Mouse (Mus musculus): ENCODE data around the gene Pex7.

Gene Pex7

GRCm38 (mm10) chr10:19876669-19877068 lies 30.8 kb downstream of the Pex7 start:
- no peak for DNase-seq

DNA sequence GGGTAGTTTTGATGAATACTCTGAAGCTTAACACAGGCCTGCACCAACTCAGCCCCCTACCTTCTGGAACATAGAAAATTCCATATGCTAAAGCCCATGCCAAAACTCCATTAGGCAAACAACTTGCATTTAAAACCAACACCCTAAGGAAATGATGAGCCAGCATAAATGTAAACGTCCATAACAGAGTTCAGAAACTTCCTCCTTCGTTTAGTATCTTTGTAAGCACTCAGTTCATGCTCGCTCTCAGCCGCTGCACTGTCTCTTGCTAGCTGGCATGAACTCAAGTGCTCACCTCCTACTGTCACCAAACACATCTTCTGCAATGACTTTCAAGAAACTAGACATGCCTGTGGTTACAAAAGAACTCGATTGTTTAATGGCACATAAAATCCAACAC lies 32.1 kb downstream of the Pex7 start:
- DNase-seq: no peak

GRCm38 (mm10) chr10:19855597-19856306 lies 51.7 kb downstream of the Pex7 start:
- no peak for DNase-seq

GRCm38 (mm10) chr10:19853609-19854008 lies 53.9 kb downstream of the Pex7 start:
- DNase-seq: no peak

DNA sequence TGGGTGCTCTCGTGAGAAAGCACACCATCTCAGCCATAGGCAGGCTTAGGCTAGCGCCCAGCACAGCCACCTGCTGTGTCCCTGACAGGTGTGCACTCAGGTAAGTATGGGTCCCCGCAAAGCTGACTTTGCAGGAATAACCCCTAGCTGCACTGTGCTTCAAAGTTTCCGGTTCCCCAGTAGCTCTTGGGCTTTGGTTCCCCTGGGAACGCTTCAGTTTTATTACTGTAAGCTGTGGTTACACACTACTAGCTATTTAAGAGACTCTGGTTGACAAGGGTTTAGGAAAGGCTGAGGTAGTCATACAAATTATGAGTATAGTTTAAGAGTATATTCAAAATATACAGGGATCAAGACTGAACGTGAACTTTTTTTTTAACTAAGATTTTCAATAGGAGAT lies 54.7 kb downstream of the Pex7 start:
- no peak for DNase-seq

DNA sequence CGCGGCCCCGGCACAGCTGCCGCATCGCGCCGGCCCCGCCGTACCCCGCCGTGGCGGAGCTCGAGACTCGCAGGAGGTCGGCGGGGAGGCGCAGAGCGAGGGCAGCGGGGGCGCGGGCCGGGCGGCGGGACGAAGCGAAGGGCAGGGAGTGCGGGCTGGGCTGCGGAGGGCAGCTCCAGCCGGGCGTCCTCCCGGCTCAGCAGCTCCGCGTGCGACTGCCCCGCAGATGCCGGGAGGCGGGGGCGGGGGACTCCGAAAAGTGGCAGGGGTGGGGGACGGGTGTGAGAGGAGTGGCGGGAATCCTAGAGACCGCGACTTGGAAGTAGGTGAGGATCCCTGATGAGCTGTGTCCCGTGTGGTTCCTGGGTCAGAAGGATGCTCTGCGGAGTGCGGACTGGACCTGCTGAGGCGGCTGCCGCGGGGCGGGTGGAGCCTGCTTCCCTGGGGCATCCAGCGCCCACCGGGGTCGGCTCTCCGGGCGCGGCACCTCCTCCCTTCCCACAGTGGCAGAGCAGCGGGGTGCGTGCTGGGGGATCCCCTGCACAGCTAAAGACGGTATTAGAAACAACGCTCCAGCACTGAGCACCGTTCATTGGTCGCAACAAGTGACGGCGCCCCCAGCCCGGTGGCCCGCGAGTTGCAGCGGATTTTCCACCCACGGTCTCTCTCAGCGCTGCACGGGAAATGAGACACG lies 56.3 kb downstream of the Pex7 start, which contains the start of gene Slc35d3:
TSS of gene Slc35d3 (minus strand) at position 462 of the 694 bp plus-strand sequence.
- DNase-seq: peak; percentile 58 to 70

GRCm38 (mm10) chr10:19850544-19850997 lies 56.9 kb downstream of the Pex7 start:
- DNase-seq: peak; percentile 21 to 26

DNA sequence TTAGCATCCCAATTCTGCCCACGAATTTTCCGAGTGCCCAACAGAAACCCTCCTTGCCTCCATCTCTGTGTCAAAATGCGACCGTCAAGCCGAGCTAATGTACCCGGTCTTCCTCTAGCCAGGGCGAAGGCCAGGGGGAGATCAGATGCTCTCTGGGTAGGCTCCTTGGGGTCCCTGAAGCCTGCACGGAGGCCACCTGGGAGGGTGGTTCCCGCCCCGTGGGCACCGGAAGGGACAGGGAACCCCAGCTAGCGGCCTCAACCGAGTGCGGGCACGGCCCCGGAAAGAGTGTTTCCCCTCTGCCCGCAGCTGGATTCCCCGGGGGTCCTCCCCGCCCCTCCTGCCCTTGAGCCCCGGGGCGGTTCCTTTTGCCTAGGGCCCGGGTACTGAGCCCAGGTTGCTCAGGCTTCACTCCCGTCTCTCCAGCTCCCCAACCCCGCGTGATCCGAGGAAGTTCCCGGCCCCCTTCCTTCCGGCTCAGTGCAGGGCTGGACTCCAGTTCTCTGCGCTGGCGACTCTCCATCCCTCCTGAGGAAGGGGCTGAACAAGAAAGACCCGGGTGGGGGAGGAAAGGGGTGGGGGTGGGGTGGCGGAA lies 57.6 kb downstream of the Pex7 start:
- DNase-seq: peak; percentile 7 to 19

- peak; percentile 2 to 10 for DNase-seq
Measured at GRCm38 (mm10) chr10:19848928-19849770, 58.3 kb downstream of the Pex7 start.

DNA sequence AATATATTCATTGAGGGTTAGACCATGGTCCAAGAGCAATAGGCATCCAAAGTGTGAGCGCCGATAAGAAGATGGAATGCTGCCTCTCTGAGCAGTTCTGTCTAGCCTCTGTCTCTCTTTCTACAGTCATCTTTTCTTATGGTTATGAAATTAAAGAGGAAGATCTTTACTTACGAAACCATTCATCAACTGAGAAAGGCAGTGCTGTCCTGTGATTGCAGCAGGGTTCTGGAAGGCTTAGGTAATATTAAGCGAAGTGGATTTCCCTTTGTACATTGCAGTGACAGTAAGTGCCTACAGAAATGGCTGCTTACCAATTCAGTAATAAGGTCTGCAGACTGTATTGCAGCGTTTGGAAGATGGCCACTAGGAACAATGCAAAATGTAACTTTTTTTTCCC lies 67.7 kb downstream of the Pex7 start:
- no peak for DNase-seq

GRCm38 (mm10) chr10:19835887-19836710 lies 71.4 kb downstream of the Pex7 start:
- DNase-seq: no peak

DNA sequence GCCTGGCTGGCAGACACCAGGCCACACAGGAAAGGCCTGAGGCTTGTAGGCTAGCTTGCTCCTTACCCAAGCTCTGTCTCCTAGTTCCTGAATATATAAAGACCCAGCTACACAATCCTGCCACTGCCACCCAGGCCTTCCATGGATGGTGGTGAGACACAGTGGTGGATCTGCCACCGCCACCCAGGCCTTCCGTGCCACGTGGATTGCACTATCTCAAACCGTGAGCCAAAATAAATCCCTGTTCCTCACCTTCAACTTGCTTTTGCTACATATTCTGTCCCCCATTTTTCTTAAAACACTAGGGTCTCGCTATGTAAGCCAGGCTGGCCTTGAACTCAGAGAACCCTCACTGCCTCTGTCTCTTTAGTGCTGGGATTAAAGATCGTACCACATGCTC lies 73.3 kb downstream of the Pex7 start:
- no peak for DNase-seq

DNA sequence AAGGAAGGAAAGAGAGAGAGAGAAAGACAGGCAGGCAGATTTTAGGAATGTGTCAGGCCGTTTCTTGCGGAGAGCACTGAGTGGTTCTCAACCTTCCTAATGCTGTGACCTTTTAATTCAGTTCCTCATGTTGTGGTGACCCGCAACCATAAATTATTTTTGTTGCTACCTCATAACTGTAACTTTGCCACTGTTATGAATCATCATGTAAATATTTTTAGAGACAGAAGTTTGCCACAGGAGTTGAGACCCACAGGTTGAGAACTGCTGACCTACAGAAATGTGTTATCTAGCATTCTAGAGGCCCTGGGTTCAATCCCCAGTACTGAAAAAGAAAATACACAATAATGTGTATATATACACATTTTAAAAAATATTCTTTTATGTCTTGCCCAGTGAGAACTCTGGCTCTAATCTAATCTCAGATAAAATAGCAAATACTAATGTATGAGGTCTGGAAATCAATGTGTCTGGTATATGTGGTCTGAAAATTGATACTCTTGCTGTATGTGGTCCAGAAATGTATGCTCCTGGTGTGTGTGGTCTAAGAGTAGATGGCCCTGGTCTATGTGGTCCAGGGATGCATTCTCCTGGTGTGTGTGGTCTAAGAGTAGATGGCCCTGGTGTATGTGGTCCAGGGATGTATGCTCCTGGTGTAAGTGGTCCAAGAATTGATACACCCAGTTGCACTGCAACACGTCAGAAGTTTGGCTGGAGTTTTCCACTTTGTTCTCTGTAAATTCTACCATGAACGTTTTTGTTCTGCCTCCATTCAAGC lies 76.2 kb downstream of the Pex7 start:
- DNase-seq: no peak

DNA sequence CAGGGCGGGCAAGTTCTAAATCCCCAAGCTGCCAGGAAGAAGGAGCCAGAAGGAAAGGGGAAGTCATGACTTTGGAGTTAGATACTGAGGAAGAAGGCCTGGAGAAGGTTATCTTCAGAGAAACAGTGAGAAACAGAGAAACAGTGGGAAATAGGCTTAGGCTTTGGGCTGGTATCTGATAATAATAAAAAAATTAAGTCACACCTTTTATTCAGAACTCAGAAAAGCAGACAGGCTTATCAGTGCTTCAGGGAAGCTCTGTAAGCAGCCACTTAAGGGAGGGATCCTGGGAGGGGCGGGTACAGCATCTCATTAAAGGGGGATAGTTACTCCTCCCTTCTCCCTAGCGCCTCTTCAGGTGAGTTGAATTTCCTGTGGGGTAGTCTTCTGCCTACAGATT lies 86.5 kb downstream of the Pex7 start:
- no peak for DNase-seq

GRCm38 (mm10) chr10:19818723-19819355 lies 88.7 kb downstream of the Pex7 start:
- DNase-seq: no peak

DNA sequence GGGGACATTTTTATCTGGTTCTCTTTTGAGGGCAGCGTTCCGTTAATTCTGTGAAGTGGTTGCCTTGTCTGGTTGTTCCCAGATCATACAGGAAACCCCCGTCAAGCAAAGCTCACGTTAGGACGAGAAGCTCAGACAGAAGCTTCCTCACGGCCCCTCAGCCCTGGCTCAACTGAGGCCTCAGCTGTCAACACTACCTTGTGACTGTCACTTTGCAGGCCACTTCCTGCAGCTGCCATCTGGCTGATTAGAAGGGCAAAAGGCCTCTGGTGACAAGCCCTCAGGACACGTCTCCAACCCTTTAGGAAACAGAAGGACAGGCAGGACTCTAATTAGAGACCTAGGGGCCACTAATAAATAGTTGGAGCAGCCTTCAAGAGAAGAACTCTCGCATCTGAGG lies 92.1 kb downstream of the Pex7 start:
- DNase-seq: no peak

- DNase-seq: peak; percentile 27 to 28
Measured at GRCm38 (mm10) chr10:19811436-19812172, 95.9 kb downstream of the Pex7 start.

DNA sequence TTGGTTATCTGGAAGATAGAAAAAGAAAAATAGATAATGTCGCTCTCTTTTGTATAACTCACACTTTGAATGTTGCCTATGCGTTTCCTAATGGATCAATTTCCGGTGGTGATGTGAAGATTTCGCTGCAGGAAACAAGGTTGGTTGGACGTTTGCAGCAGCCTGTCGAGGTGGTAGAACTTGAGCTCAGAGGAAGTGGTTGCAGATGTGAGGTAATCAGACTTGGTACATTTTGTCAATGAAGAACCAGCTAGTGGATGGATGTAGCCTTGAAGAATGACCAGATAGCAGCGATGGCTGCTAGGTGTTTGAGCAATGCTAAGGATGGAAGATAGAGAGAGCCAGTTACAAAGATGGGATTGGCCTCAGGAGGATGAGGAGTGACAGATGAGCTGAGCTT lies 102.7 kb downstream of the Pex7 start:
- DNase-seq: no peak

Data from thymus, postnatal 36 days (tissue).